Mouse (Mus musculus): Measurements from ENCODE around the gene Tbc1d9b.

DNA sequence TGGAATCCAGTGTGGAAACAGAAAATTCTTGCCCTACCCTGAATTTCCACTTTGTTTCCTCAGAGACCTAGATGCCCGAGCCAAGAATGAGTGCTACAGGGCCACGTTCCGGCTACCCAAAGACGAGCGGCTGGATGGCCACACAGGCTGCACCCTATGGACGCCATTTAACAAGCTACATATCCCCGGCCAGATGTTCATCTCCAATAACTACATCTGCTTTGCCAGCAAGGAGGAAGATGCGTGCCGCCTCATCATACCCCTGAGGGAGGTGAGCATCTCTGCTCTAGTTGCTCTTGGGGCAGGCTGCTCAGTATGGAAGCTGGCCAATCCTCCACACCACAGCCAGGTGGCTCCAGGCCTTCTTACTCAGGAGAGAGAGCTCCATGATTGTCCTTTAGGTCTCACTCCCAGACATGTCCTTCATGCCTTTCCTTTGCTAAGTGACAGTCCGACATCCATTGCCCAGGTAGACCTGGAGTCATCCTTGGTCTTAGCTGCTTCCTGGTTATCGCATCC is 16.8 kb downstream of the Tbc1d9b start:
- TF ChIP-seq CTCF (IDR thresholded peaks at IDR 0.05; ENCODE audit: borderline replicate concordance, control insufficient read depth, extremely low read depth, insufficient read depth, low read length, poor library complexity) (no peak), POLR2A (IDR thresholded peaks at IDR 0.05; ENCODE audit: control insufficient read depth, extremely low read depth, insufficient read depth, low read length, poor library complexity) (no peak)
